Mouse (Mus musculus) hindbrain, embryonic 16.5 days (tissue): ENCODE data around the gene Slc24a2. TPM values are rescaled to one million over a fixed set of nuclear protein-coding genes. Genes with fewer than 3 reads are reported as not detected.
A peak's percentile ranks its signal among the peaks of the same experiment; 100 is the strongest.

Source experiments
- ATAC-seq: fragments of 200-750 bp; cut with Nextera tagmentation; 2 replicates; pipeline ENCODE4 v1.8.0; 2017; ENCODE audit warnings: moderate TSS enrichment, moderate library complexity
- H3K27ac ChIP-seq: fragments of 300-500 bp; sonication (generic); 2 replicates; pipeline ENCODE4 v1.5.1; 2014; ENCODE audit warnings: low read depth, mild to moderate bottlenecking, control low read depth, low read length, moderate library complexity
- H3K27me3 ChIP-seq: fragments of 300-500 bp; sonication (generic); replicated peaks from 2 replicates; pipeline ENCODE4 v1.6.1; 2014; ENCODE audit warnings: low read length; ENCODE audit not compliant: control insufficient read depth, insufficient read depth
- H3K36me3 ChIP-seq: fragments of 300-500 bp; sonication (generic); 2 replicates; pipeline ENCODE4 v1.6.1; 2014; ENCODE audit warnings: mild to moderate bottlenecking, low read length, moderate library complexity, mixed read lengths; ENCODE audit not compliant: control insufficient read depth, insufficient read depth
- H3K4me1 ChIP-seq: fragments of 300-500 bp; sonication (generic); 2 replicates; pipeline ENCODE4 v1.6.1; 2014; ENCODE audit warnings: low read depth, low read length; ENCODE audit not compliant: control insufficient read depth, insufficient read depth
- H3K4me2 ChIP-seq: fragments of 300-500 bp; sonication (generic); 2 replicates; pipeline ENCODE4 v1.6.1; 2014; ENCODE audit warnings: mild to moderate bottlenecking, low read length, control low read depth, moderate library complexity
- H3K4me3 ChIP-seq: fragments of 300-500 bp; sonication (generic); 2 replicates; pipeline ENCODE4 v1.5.1; 2014; ENCODE audit warnings: mild to moderate bottlenecking, low read length, control low read depth, moderate library complexity
- H3K9ac ChIP-seq: fragments of 300-500 bp; sonication (generic); 2 replicates; pipeline ENCODE4 v1.6.1; 2014; ENCODE audit warnings: low read depth, mild to moderate bottlenecking, control low read depth, low read length, moderate library complexity
- H3K9me3 ChIP-seq: fragments of 300-500 bp; sonication (generic); 2 replicates; pipeline ENCODE4 v1.6.1; 2014; ENCODE audit warnings: mild to moderate bottlenecking, low read length, moderate library complexity; ENCODE audit not compliant: control insufficient read depth
- WGBS: fragments of 180-500 bp; shearing (Covaris S2); extraction: QIAGEN DNeasy Blood & Tissue Kit; methylation state at CpG from one replicate; pipeline ENCODE4 v1.1.7; 2014; 5-methylcytosine and 5-hydroxymethylcytosine counted together
- polyA plus RNA-seq: library from polyadenylated mRNA; unstranded; fragments of >200 nt; fragmentation: Nextera tagmentation; extraction: Ambion mirVana; gene quantifications from 2 replicates; pipeline ENCODE4 v1.2.1, GENCODE M21; 2015

The Slc24a2 gene
- polyA plus RNA-seq, 1 experiment from 2014 or later, result 5.6 TPM

DNA sequence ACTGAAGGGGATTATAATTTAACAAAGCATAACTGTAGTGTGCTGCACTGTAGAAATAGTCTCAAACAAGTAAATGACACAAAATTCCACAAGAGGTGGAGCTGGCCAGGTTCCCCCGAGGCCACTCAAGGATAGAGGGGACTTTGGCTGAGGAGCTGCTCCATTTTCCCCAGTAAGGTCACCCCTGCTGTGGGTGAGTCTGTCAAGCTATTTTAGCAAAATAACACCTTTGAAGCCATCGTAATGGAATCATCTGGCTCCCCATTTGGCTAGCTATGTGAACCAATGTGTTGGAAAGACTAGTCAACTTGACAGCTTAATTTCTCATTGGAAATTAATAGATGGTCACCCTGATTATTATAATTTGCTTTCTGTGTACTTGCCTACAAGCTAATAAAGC lies 28.2 kb downstream of the Slc24a2 start:
- Histone ChIP-seq H3K27ac (no peak overlapping the region), H3K4me1 (no peaks in the 10 kb centered on the region), H3K27me3 (no peaks in the 10 kb centered on the region), H3K4me2 (no peak overlapping the region), H3K4me3 (no peak overlapping the region), H3K9me3 (no peaks in the 10 kb centered on the region), H3K36me3 (no peaks in the 10 kb centered on the region), H3K9ac (no peak overlapping the region)
- WGBS, result 69% methylated on average over 2 of the region's 2 CpGs
- no peak for ATAC-seq

DNA sequence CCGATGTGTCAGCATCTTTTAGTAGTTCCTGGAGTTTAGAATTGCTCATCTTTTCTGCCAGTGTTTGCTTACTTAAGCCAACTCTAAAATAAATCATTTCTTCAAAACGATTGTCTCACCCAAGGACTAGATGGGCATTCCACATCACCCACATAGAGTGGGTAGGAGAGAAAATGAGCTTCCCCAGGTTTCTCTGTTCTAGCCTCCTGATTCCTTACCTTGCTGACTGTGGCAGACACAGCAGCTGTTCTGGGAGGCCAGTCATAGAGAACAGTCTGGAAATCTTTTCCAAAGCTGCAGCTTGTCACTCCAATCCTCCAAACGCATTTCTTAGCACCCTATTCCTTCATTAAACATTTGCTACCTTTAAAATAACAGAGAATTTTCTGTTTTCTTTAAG lies 29.0 kb downstream of the Slc24a2 start:
- WGBS, result 88% methylated on average over 3 of the region's 3 CpGs
- H3K4me3 ChIP-seq, result no peak overlapping the region
- ATAC-seq, result no peak

DNA sequence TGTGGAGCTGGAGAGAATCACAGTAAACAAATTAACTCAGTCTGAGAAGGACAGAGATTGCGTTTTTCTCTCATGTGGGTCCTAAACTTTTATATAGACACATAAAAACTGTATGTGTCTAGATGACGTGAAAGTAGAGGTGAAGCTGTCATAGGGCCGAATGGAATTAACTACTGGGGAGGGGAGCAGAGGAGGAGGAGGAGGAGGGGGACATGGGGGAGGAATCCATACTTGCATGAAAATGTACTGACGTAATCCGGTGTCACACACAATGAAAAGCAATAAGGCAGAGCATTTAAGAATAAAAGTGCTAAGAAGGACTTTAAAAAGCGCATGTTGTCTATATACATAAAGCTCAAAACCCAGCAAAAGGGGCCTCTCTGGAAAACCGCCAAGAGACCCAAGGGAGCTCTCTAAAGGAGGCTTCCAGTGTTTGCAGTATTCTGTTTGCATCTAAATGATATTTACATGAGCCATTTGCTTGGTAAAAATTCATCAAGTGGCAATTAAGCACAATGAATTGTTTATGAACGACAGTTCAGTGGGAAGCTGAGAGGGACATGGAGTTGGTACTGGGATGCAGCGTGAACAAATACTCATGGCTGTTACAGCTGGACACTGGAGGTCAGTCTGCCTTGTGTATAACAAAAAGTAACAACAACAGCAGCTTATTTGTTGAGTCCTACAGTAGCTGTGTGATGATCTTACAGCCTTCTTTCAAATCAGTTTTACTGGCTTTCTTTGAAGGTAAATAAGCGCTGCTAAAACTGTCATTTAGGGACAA lies 45.9 kb downstream of the Slc24a2 start:
- Histone ChIP-seq H3K27me3 (no peaks in the 10 kb centered on the region), H3K27ac (no peak overlapping the region), H3K4me2 (no peak overlapping the region), H3K4me3 (no peak overlapping the region), H3K36me3 (no peaks in the 10 kb centered on the region), H3K4me1 (peaks cover 6% of the 10 kb centered on the region), H3K9me3 (no peaks in the 10 kb centered on the region), H3K9ac (no peak overlapping the region)
- peak; percentile 58; the same call in 1 of the 2 replicates for ATAC-seq
- WGBS, result 45% methylated on average over 10 of the region's 10 CpGs

More for the DNA sequence above, 29.0 kb downstream of the Slc24a2 start:
- no peaks in the 10 kb centered on the region for H3K36me3 ChIP-seq
- no peaks in the 10 kb centered on the region for H3K27me3 ChIP-seq
- no peaks in the 10 kb centered on the region for H3K4me1 ChIP-seq
- no peaks in the 10 kb centered on the region for H3K9me3 ChIP-seq
- no peak overlapping the region for H3K4me2 ChIP-seq
- no peak overlapping the region for H3K27ac ChIP-seq
- no peak overlapping the region for H3K9ac ChIP-seq

DNA sequence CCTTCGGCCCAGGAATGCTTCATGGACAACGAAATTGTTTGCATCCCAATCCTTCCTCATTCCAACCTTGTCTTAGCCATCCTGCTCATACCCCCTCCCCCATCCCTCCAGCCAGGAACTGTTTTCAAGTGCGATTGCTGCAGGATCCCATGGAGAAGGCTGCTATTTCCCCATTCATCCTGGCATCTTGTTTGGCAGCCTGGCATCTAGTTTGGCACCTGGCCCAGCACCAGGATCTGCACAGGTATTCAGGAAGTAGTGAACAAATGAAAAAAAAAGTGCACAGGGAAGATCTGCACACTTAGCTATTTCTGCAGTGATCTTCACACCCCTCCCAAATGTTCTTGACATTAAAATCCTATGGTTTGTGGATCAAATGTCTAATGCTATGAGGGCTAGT lies 53.2 kb downstream of the Slc24a2 start:
- no peaks in the 10 kb centered on the region for H3K27me3 ChIP-seq
- WGBS, result 73% methylated on average over 3 of the region's 3 CpGs
- no peak overlapping the region for H3K9ac ChIP-seq
- no peak overlapping the region for H3K27ac ChIP-seq
- no peak overlapping the region for H3K4me3 ChIP-seq
- no peaks in the 10 kb centered on the region for H3K9me3 ChIP-seq
- H3K36me3 ChIP-seq, result no peaks in the 10 kb centered on the region
- no peaks in the 10 kb centered on the region for H3K4me1 ChIP-seq
- ATAC-seq, result no peak
- H3K4me2 ChIP-seq, result no peak overlapping the region

DNA sequence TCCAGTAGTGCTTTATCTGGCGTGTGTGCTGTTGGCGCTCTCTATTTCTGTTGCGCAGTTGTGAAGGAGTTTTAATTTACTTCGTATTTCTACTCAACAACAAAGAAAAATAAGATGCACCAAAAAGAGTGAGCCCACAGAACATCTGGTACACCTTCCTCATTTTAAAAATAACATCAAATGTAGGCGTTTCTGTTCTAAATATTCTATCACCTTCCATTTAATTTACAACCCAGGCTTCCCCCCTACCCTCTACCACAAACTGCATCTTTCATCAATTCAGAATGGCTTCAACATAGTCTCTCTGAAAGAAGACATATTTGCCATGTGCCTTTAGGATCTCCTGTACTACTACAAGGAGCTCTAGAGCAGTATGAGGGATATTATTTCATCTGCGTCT lies 66.3 kb downstream of the Slc24a2 start:
- Histone ChIP-seq H3K27me3 (no peaks in the 10 kb centered on the region), H3K4me1 (no peaks in the 10 kb centered on the region), H3K4me2 (no peak overlapping the region), H3K36me3 (no peaks in the 10 kb centered on the region), H3K27ac (no peak overlapping the region), H3K9me3 (no peaks in the 10 kb centered on the region), H3K4me3 (no peak overlapping the region), H3K9ac (no peak overlapping the region)
- WGBS, result 85% methylated on average over 6 of the region's 6 CpGs
- no peak for ATAC-seq

DNA sequence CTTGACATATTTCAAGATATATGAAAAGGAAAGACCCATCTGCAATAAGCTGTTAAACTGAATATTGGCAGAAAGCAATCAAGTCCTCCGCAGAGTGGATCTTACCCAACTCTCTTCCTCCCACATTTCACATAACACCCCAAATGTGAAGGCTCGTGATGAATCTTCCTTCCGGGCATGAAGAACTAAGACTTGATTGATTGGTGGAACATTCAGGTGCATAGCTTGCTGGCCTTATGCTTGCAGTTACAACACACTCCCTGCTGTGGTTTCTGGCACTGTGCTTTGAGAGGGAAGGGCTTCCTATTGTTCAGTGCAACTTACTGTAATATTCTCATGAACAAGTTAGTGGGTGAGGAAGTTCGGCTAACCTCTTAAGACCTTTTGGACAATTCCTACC lies 72.2 kb downstream of the Slc24a2 start:
- Histone ChIP-seq H3K9me3 (no peaks in the 10 kb centered on the region), H3K36me3 (no peaks in the 10 kb centered on the region), H3K4me3 (no peak overlapping the region), H3K9ac (no peak overlapping the region), H3K27ac (no peak overlapping the region), H3K4me2 (no peak overlapping the region), H3K27me3 (no peaks in the 10 kb centered on the region), H3K4me1 (no peaks in the 10 kb centered on the region)
- no peak for ATAC-seq
- 76% methylated on average over 4 of the region's 4 CpGs for WGBS

DNA sequence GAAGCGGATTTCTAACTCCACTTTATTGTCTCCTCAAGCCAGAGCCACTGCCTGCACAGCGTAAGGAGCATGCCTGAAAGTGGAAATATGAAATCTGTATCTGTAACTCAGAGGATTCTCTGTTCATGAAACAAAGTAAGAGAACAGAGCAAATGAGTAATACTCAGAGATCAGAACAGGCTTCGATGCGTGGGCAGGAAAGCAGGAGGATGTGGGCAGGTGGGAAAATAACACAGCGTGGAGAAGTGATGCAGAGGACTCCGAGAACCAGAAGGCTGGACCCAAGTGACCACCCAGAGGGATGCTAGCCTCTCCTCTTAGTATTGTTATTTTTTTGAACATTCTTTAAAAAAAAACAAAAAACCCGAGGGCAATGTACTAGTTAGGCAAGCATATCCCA lies 78.3 kb downstream of the Slc24a2 start:
- Histone ChIP-seq H3K36me3 (no peaks in the 10 kb centered on the region), H3K4me1 (no peaks in the 10 kb centered on the region), H3K4me2 (no peak overlapping the region), H3K9ac (no peak overlapping the region), H3K4me3 (no peak overlapping the region), H3K27ac (no peak overlapping the region), H3K27me3 (no peaks in the 10 kb centered on the region), H3K9me3 (no peaks in the 10 kb centered on the region)
- 76% methylated on average over 7 of the region's 7 CpGs for WGBS
- ATAC-seq, result no peak

DNA sequence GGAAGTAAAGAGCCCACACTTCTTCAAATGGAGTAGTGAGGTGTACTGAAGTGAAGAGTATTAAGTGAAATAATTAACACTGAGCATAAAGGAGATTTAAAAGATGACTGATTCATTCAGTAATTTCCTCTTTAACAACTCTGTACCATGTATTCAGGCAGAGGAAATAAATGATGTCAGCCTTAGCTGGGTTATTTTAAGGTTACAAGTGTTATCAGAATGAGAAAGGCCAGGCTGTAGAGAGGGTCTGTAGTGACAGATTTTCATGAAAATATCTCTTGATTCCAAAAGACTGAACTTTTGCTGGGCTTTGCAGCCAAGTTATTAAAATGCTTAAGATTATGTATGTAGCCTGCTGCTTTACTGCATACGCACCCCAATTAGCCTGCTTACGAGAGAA lies 80.7 kb downstream of the Slc24a2 start:
- 84% methylated on average over 2 of the region's 2 CpGs for WGBS
- Histone ChIP-seq H3K4me1 (no peaks in the 10 kb centered on the region), H3K4me3 (no peak overlapping the region), H3K36me3 (no peaks in the 10 kb centered on the region), H3K4me2 (no peak overlapping the region), H3K27ac (no peak overlapping the region), H3K27me3 (no peaks in the 10 kb centered on the region), H3K9me3 (no peaks in the 10 kb centered on the region), H3K9ac (no peak overlapping the region)
- ATAC-seq, result no peak

DNA sequence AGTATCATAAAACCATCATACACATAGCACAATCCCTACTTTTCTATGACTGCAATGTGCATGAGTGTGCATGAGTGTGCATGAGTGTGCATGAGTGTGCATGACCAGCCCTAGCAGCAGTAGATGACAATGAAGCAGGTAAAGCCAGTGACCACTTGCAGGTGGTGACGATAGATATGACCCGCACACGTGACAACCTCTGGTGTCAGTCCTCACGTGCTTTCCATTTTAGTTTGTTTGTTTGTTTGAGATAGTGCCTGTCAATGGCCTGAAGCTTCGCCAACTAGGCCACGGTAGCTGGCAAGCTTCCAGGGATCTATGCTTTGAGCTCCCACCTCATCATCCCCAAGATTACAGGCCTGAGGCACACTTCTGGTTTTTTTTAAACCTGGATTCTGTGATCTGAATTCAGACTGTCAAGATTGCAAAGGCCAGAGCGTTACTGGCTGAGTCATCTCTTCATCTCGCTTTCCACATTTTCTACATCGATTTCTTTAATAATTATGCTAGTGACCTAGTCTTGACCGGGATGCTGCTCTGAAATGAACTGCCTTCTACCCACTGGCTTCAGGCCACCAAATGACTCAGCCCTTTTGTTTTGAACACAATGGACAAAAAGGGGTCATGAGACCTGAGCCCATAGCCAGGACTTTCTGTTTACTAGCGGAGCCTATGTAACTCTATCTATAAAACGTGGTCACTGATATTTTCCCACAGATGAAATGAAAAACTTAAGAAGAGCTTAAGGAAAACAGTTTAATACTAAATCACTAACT lies 88.5 kb downstream of the Slc24a2 start:
- ATAC-seq, result peak; percentile 42; the same call in 1 of the 2 replicates

More for the DNA sequence above, 88.5 kb downstream of the Slc24a2 start:
- Histone ChIP-seq H3K4me2 (no peak overlapping the region), H3K4me3 (no peak overlapping the region), H3K27ac (no peak overlapping the region), H3K36me3 (no peaks in the 10 kb centered on the region), H3K9me3 (no peaks in the 10 kb centered on the region), H3K4me1 (peaks cover 6% of the 10 kb centered on the region; the same call in 1 of the 2 replicates), H3K9ac (no peak overlapping the region), H3K27me3 (no peaks in the 10 kb centered on the region)
- 60% methylated on average over 12 of the region's 12 CpGs for WGBS
